Mouse (Mus musculus) heart, embryonic 12.5 days (tissue): Measurements from ENCODE around the gene Spsb3. TPM values are rescaled to one million over a fixed set of nuclear protein-coding genes. Genes with fewer than 3 reads are reported as not detected.

Source experiments
- ATAC-seq: fragments of 200-750 bp; cut with Nextera tagmentation; 2 replicates; pipeline ENCODE4 v1.8.0; 2017; ENCODE audit warnings: moderate TSS enrichment, moderate library complexity; ENCODE audit not compliant: insufficient number of reproducible peaks, low FRiP score
- H3K27ac ChIP-seq: fragments of 300-500 bp; sonication (generic); 2 replicates; pipeline ENCODE4 v1.5.1; 2016; ENCODE audit warnings: mild to moderate bottlenecking, moderate library complexity; ENCODE audit not compliant: poor library complexity, severe bottlenecking
- H3K27me3 ChIP-seq: fragments of 300-500 bp; sonication (generic); replicated peaks from 2 replicates; pipeline ENCODE4 v1.6.1; 2016; ENCODE audit warnings: mild to moderate bottlenecking, moderate library complexity
- H3K36me3 ChIP-seq: fragments of 300-500 bp; sonication (generic); 2 replicates; pipeline ENCODE4 v1.6.1; 2016; ENCODE audit warnings: mild to moderate bottlenecking, moderate library complexity
- H3K4me1 ChIP-seq: fragments of 300-500 bp; sonication (generic); replicated peaks from 2 replicates; pipeline ENCODE4 v1.6.1; 2016; ENCODE audit warnings: mild to moderate bottlenecking
- H3K4me2 ChIP-seq: fragments of 300-500 bp; sonication (generic); 2 replicates; pipeline ENCODE4 v1.6.1; 2016; ENCODE audit warnings: mild to moderate bottlenecking, moderate library complexity
- H3K4me3 ChIP-seq: fragments of 300-500 bp; sonication (generic); 2 replicates; pipeline ENCODE4 v1.5.1; 2016; ENCODE audit warnings: mild to moderate bottlenecking
- H3K9ac ChIP-seq: fragments of 300-500 bp; sonication (generic); 2 replicates; pipeline ENCODE4 v1.6.1; 2016; ENCODE audit warnings: mild to moderate bottlenecking, moderate library complexity
- H3K9me3 ChIP-seq: fragments of 300-500 bp; sonication (generic); replicated peaks from 2 replicates; pipeline ENCODE4 v1.6.1; 2016; ENCODE audit warnings: mild to moderate bottlenecking, moderate library complexity
- WGBS: fragments of 180-500 bp; shearing (Covaris S2); methylation state at CpG from one replicate; pipeline ENCODE4 v1.1.7; 2016; 5-methylcytosine and 5-hydroxymethylcytosine counted together
- polyA plus RNA-seq: library from polyadenylated mRNA; unstranded; fragments of >200 nt; fragmentation: Nextera tagmentation; extraction: Ambion mirVana; gene quantifications from 2 replicates; pipeline ENCODE4 v1.2.1, GENCODE M21; 2016

Gene Spsb3
- 25.7 and 28.3 TPM in 2 replicates for polyA plus RNA-seq

DNA sequence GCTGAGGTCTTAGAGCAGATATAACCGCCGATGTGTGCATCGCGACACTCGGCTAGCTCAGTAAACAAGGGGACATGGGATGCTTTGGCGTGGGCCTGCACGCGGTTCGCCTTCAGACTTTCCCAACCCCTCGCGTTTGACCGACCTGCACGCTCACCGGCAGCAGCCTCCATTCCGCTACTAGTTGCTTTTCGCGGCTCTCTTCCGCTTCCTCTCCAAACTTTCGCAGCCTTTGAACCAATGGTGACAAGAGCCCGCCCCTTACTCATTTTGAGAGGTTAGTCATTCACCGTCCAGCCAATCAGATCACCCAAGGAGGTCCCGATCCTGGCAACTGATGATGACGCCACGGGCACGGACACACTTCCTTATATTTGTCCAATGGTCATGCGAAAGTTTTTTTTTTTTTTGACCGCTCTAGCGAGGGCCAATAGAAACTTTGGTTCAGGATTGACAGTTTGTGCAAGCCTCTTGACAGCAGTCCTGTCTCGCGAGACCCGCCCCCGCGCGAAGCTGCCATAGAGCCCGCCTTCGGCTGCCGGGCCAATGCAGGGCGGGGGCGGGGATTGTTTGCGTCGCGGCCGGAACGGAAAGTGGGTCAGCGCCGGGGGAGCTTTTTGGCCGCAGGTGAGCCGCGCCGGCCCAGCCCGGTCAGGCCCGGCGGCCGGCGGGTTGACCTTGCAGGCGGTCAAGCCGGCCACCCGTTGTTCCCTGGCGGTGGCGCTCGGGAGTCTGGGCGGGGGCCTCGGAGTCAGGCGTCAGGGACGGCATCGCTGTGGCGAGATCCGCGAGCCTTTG, at the start of gene Spsb3, which contains the start of gene Nubp2:
Gene Spsb3, plus strand, starts transcription at position 510 of the 798 bp plus-strand sequence.
Gene Nubp2, minus strand, starts transcription at position 216 of the 798 bp plus-strand sequence.
- peak within 1 kb of the TSS; percentile 89 for H3K4me2 ChIP-seq
- H3K9me3 ChIP-seq: no peaks in the 10 kb centered on the region
- peak within 1 kb of the TSS; percentile 71 for H3K27ac ChIP-seq
- peak within 1 kb of the TSS; percentile 88 for H3K9ac ChIP-seq
- H3K27me3 ChIP-seq: no peaks in the 10 kb centered on the region
- peak within 1 kb of the TSS; percentile 86 for H3K4me3 ChIP-seq
- ATAC-seq: peak; percentile 96
- peaks cover 46% of the 10 kb centered on the region for H3K36me3 ChIP-seq
- H3K4me1 ChIP-seq: peaks cover 26% of the 10 kb centered on the region
- WGBS: under 1% methylated on average over 69 of the region's 69 CpGs

DNA sequence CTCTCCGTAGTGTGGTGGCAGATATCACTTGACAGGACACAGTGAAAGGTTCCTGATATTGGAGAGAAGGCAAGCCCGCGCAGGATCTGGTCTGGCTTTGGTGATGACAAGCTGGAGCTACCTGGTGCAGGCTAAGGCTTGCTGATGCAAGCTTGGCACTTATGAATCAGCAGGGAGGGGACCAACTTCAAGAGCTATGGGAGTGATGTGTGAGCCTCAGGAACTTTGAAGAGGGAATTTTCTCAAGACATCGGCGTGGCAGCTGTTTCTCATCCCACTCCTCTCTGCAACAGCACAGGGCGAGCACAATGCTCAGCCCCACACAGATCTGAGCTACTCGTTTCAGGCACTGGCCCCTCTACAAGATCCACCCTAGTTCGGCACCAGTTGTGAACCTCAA, 46.6 kb upstream of the Spsb3 start, which contains the start of gene Hagh:
Gene Hagh, plus strand, starts transcription at position 302 of the 400 bp plus-strand sequence.
- ATAC-seq: no peak
- no peaks in the 10 kb centered on the region for H3K9me3 ChIP-seq
- H3K4me2 ChIP-seq: no peak within 1 kb of the TSS
- WGBS: 51% methylated on average over 8 of the region's 8 CpGs
- H3K36me3 ChIP-seq: no peaks in the 10 kb centered on the region
- H3K9ac ChIP-seq: no peak within 1 kb of the TSS
- H3K4me1 ChIP-seq: peaks cover 8% of the 10 kb centered on the region
- no peak within 1 kb of the TSS for H3K27ac ChIP-seq
- H3K4me3 ChIP-seq: no peak within 1 kb of the TSS
- peaks cover 30% of the 10 kb centered on the region for H3K27me3 ChIP-seq

GRCm38 (mm10) chr17:24840341-24840740, 46.1 kb upstream of the Spsb3 start:
- WGBS: 48% methylated on average over 5 of the region's 5 CpGs
- Histone ChIP-seq H3K4me3 (no peak overlapping the region), H3K36me3 (no peaks in the 10 kb centered on the region), H3K9ac (no peak overlapping the region), H3K9me3 (no peaks in the 10 kb centered on the region), H3K27me3 (peaks cover 30% of the 10 kb centered on the region), H3K4me1 (peaks cover 8% of the 10 kb centered on the region), H3K27ac (no peak overlapping the region), H3K4me2 (no peak overlapping the region)
- no peak for ATAC-seq

DNA sequence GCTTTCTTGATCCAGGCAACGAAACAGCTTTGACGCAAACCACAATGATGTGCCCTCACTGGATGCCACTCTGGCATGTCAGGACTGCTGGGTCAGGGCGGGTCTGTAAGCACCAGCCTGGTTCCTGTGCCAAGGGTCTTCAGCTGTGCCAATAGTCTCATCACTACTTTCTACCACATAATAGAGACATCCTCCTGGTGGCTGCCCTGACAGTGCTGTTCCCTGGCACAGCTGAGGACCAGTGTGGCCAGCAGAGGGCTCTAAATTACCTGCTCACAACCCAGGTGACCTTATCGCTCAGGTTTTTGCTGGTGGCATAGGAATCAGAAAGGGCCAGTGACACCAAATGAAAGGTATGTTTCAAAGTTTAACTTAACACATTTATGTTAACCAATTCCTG, 45.3 kb upstream of the Spsb3 start:
- H3K36me3 ChIP-seq: no peaks in the 10 kb centered on the region
- H3K9ac ChIP-seq: no peak overlapping the region
- no peak overlapping the region for H3K4me2 ChIP-seq
- WGBS: 48% methylated on average over 4 of the region's 4 CpGs
- H3K4me3 ChIP-seq: no peak overlapping the region
- peaks cover 30% of the 10 kb centered on the region for H3K27me3 ChIP-seq
- no peak for ATAC-seq
- peaks cover 8% of the 10 kb centered on the region for H3K4me1 ChIP-seq
- no peaks in the 10 kb centered on the region for H3K9me3 ChIP-seq
- H3K27ac ChIP-seq: no peak overlapping the region

- H3K4me3 ChIP-seq: no peak overlapping the region
- peaks cover 27% of the 10 kb centered on the region for H3K27me3 ChIP-seq
- H3K4me2 ChIP-seq: no peak overlapping the region
- H3K9me3 ChIP-seq: no peaks in the 10 kb centered on the region
- H3K9ac ChIP-seq: no peak overlapping the region
- H3K4me1 ChIP-seq: peaks cover 8% of the 10 kb centered on the region
- 47% methylated on average over 2 of the region's 2 CpGs for WGBS
- no peak for ATAC-seq
- no peak overlapping the region for H3K27ac ChIP-seq
- H3K36me3 ChIP-seq: no peaks in the 10 kb centered on the region
Observed at GRCm38 (mm10) chr17:24842631-24843030, 43.8 kb upstream of the Spsb3 start.

DNA sequence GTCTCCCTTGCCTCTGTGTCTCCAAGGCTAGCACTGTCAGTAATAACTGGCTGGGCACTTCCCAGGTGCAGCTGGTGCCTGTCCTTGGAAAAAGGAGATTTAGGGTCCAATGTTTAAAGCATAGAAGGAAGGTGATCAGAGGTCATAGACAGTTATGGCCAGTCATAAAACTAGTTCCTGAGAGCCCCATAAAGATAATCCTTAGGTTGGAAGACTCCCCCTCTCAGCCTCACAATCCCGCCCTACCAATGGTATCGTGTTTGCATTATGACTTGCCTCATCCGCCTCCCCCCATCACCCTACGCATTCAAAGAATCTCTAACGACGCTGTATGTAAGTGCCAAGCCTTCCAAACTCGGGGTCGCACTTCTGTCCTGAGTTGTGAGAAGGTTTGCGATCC, 41.9 kb upstream of the Spsb3 start:
- Histone ChIP-seq H3K27me3 (peaks cover 18% of the 10 kb centered on the region), H3K36me3 (no peaks in the 10 kb centered on the region), H3K4me1 (peaks cover 13% of the 10 kb centered on the region), H3K27ac (no peak overlapping the region), H3K9ac (no peak overlapping the region), H3K4me2 (peak overlapping the region; percentile 19), H3K9me3 (no peaks in the 10 kb centered on the region), H3K4me3 (no peak overlapping the region)
- no peak for ATAC-seq
- WGBS: 45% methylated on average over 9 of the region's 9 CpGs

DNA sequence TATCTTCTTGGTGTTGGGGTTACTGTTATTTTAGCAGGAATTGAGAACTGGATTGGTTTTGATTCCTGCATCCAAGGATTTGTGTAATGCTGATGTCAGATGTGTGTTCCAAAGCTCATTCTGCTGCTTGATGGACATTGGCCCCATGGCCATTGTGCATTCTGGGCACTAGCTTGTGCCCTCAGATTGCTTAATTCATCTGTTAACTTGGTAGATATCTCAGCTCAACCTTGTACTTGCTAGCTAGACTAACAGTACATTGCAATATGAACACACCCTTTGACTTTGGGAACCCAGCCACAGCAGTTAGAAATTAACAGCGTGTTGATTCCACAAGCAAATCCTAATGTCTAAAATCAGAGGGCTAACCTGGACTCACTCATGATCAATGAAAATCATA, 39.1 kb upstream of the Spsb3 start:
- Histone ChIP-seq H3K36me3 (no peaks in the 10 kb centered on the region), H3K27ac (no peak overlapping the region), H3K4me2 (peak overlapping the region; percentile 15; the same call in 1 of the 2 replicates), H3K4me3 (no peak overlapping the region), H3K27me3 (peaks cover 14% of the 10 kb centered on the region), H3K4me1 (peaks cover 23% of the 10 kb centered on the region), H3K9me3 (no peaks in the 10 kb centered on the region), H3K9ac (no peak overlapping the region)
- ATAC-seq: no peak
- WGBS: 91% methylated on average over 1 of the region's 1 CpGs

- Histone ChIP-seq H3K27me3 (peaks cover 14% of the 10 kb centered on the region), H3K4me1 (peaks cover 23% of the 10 kb centered on the region), H3K4me2 (peak overlapping the region; percentile 76), H3K36me3 (peaks cover 8% of the 10 kb centered on the region), H3K4me3 (peak overlapping the region; percentile 46), H3K9ac (peak overlapping the region; percentile 52), H3K27ac (peak overlapping the region; percentile 68), H3K9me3 (no peaks in the 10 kb centered on the region)
- ATAC-seq: no peak
Observed at GRCm38 (mm10) chr17:24848600-24849031, 37.8 kb upstream of the Spsb3 start.

GRCm38 (mm10) chr17:24849733-24850064, 36.7 kb upstream of the Spsb3 start:
- ATAC-seq: peak; percentile 63; the same call in 1 of the 2 replicates
- WGBS: under 1% methylated on average over 21 of the region's 21 CpGs
- H3K27ac ChIP-seq: peak overlapping the region; percentile 98

DNA sequence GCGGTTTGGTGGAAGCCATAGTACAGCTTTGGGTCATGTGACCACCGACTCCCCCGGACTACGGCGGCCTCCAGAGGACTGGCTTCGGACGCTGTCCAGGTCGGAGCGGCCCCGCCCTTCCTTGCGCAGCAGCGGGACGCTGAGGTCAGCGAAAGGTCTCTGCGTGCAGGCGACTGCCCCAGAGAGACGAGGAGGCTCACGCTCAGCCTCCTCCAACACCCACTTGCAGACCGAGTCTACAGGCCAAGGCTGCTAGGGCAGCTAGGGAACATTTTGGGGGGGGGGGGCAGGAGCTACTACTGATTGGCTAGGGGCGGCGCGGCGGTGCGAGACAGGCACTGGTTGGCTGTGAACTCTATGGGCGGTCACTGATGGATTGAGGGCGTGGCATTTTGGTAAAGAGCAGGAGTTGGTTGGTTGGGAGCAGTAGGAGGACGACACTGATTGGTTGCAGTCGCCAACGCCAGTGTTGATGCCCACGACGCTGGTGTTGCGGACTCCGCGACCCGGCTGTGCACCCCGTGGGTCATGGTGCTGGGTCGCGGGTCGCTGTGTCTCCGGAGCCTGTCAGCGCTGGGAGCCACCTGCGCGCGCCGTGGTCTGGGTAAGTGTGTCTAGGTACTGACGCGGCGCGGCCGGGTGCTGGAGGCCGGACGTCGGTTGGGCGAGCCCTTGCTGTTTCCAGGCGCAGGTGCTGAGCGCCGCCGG, 36.2 kb upstream of the Spsb3 start, which contains the start of gene Fahd1:
Gene Fahd1, minus strand, starts transcription at position 300 of the 708 bp plus-strand sequence.
- Histone ChIP-seq H3K36me3 (peaks cover 12% of the 10 kb centered on the region), H3K9ac (peak within 1 kb of the TSS; percentile 91), H3K27me3 (peaks cover 9% of the 10 kb centered on the region; the same call in 1 of the 2 replicates), H3K27ac (peak within 1 kb of the TSS; percentile 98), H3K9me3 (no peaks in the 10 kb centered on the region), H3K4me3 (peak within 1 kb of the TSS; percentile 81), H3K4me1 (peaks cover 15% of the 10 kb centered on the region), H3K4me2 (peak within 1 kb of the TSS; percentile 94)
- under 1% methylated on average over 58 of the region's 58 CpGs for WGBS
- ATAC-seq: peak; percentile 99

More at GRCm38 (mm10) chr17:24849733-24850064, 36.7 kb upstream of the Spsb3 start:
- Histone ChIP-seq H3K27me3 (peaks cover 9% of the 10 kb centered on the region; the same call in 1 of the 2 replicates), H3K9ac (peak overlapping the region; percentile 91), H3K4me1 (peaks cover 17% of the 10 kb centered on the region), H3K4me3 (peak overlapping the region; percentile 81), H3K36me3 (peaks cover 12% of the 10 kb centered on the region), H3K4me2 (peak overlapping the region; percentile 94), H3K9me3 (no peaks in the 10 kb centered on the region)

DNA sequence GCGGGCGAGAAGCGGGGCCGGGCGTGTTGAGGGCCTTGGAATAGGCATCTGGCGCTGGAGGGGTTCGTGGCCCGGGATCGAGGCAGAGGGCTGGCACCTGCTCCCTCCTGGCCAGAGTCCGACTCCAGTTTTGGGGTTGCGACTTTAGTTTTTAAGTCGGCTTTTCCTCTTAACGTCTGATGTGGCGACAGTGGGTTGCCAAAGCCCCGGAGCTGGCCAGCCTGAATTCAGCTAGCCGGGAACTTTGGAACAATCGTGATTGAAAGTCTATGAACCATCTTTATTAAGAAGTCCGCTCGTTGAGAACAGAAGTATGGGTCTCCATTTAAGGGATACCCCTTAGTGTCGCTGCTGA, 35.7 kb upstream of the Spsb3 start:
- peak overlapping the region; percentile 91 for H3K9ac ChIP-seq
- no peak for ATAC-seq
- peak overlapping the region; percentile 94 for H3K4me2 ChIP-seq
- H3K4me1 ChIP-seq: peaks cover 15% of the 10 kb centered on the region
- WGBS: 3% methylated on average over 20 of the region's 20 CpGs
- H3K27ac ChIP-seq: peak overlapping the region; percentile 32; the same call in 1 of the 2 replicates
- peak overlapping the region; percentile 81 for H3K4me3 ChIP-seq
- H3K36me3 ChIP-seq: peaks cover 14% of the 10 kb centered on the region
- no peaks in the 10 kb centered on the region for H3K9me3 ChIP-seq
- H3K27me3 ChIP-seq: peaks cover 9% of the 10 kb centered on the region; the same call in 1 of the 2 replicates
